Mouse (Mus musculus) midbrain, embryonic 12.5 days (tissue): ENCODE results near the gene Ttll1. TPM values are rescaled to one million over a fixed set of nuclear protein-coding genes. Genes with fewer than 3 reads are reported as not detected.
"Not testable (repeated sequence)": the region's sequence is repeated elsewhere in the genome, so short reads cannot be mapped to it uniquely, and the experiment has no call there.

ENCODE experiments used
- ATAC-seq: fragments of 200-750 bp; cut with Nextera tagmentation; 2 replicates; pipeline ENCODE4 v1.8.0; 2017; ENCODE audit warnings: low read depth, moderate TSS enrichment, moderate library complexity; ENCODE audit not compliant: low FRiP score
- H3K27ac ChIP-seq: fragments of 300-500 bp; sonication (generic); replicated peaks from 2 replicates; pipeline ENCODE4 v1.5.1; 2016; ENCODE audit warnings: mild to moderate bottlenecking
- H3K27me3 ChIP-seq: fragments of 300-500 bp; sonication (generic); 2 replicates; pipeline ENCODE4 v1.6.1; 2016; ENCODE audit warnings: mild to moderate bottlenecking
- H3K36me3 ChIP-seq: fragments of 300-500 bp; sonication (generic); 2 replicates; pipeline ENCODE4 v1.6.1; 2016
- H3K4me1 ChIP-seq: fragments of 300-500 bp; sonication (generic); 2 replicates; pipeline ENCODE4 v1.6.1; 2016
- H3K4me2 ChIP-seq: fragments of 300-500 bp; sonication (generic); replicated peaks from 2 replicates; pipeline ENCODE4 v1.6.1; 2016; ENCODE audit warnings: mild to moderate bottlenecking, moderate library complexity
- H3K4me3 ChIP-seq: fragments of 300-500 bp; sonication (generic); 2 replicates; pipeline ENCODE4 v1.5.1; 2016; ENCODE audit warnings: mild to moderate bottlenecking
- H3K9ac ChIP-seq: fragments of 300-500 bp; sonication (generic); replicated peaks from 2 replicates; pipeline ENCODE4 v1.6.1; 2016; ENCODE audit warnings: mild to moderate bottlenecking, moderate library complexity
- H3K9me3 ChIP-seq: fragments of 300-500 bp; sonication (generic); 2 replicates; pipeline ENCODE4 v1.6.1; 2016; ENCODE audit warnings: mild to moderate bottlenecking
- WGBS: fragments of 180-500 bp; shearing (Covaris S2); methylation state at CpG from one replicate; pipeline ENCODE4 v1.1.7; 2016; 5-methylcytosine and 5-hydroxymethylcytosine counted together
- polyA plus RNA-seq: library from polyadenylated mRNA; unstranded; fragments of >200 nt; fragmentation: Nextera tagmentation; extraction: Ambion mirVana; gene quantifications from 2 replicates; pipeline ENCODE4 v1.2.1, GENCODE M21; 2016

Ttll1 gene
- polyA plus RNA-seq, 1 experiment from 2014 or later: 63.2 TPM

GRCm38 (mm10) chr15:83462349-83462748 lies 48.3 kb downstream of the Ttll1 start:
- H3K4me2 ChIP-seq, H3K9ac ChIP-seq, ATAC-seq, H3K27ac ChIP-seq, H3K4me3 ChIP-seq, H3K4me1 ChIP-seq, H3K27me3 ChIP-seq, H3K9me3 ChIP-seq, H3K36me3 ChIP-seq: not testable (repeated sequence)
- 96% methylated on average over 8 of the region's 8 CpGs for WGBS

GRCm38 (mm10) chr15:83460891-83461290 lies 49.8 kb downstream of the Ttll1 start:
- Histone ChIP-seq H3K36me3 (no peaks in the 10 kb centered on the region), H3K4me2 (no peak overlapping the region), H3K4me1 (peaks cover 9% of the 10 kb centered on the region), H3K4me3 (no peak overlapping the region), H3K27ac (no peak overlapping the region), H3K9ac (no peak overlapping the region), H3K9me3 (no peaks in the 10 kb centered on the region), H3K27me3 (no peaks in the 10 kb centered on the region)
- 85% methylated on average over 3 of the region's 3 CpGs for WGBS
- no peak for ATAC-seq

DNA sequence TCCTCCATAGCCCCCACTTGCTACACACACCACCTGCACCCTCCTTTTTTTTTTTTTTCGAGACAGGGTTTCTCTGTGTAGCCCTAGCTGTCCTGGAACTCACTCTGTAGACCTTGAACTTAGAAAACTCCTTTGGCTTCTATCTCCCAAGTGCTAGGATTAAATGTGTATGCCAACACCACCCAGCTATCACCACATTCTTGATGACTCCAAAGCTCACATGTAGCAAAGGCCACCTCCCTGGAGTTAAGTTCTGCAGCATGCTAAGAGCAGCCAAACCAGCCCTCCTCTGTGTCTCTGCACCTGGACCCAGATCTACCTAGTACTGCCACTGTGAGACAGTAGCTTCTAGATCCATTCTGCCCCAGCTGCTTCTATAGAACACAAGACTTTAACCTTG lies 53.2 kb downstream of the Ttll1 start:
- no peak for ATAC-seq
- Histone ChIP-seq H3K36me3 (no peaks in the 10 kb centered on the region), H3K4me2 (no peak overlapping the region), H3K9ac (no peak overlapping the region), H3K4me3 (no peak overlapping the region), H3K27ac (no peak overlapping the region), H3K27me3 (no peaks in the 10 kb centered on the region), H3K9me3 (no peaks in the 10 kb centered on the region), H3K4me1 (no peaks in the 10 kb centered on the region)
- WGBS: 96% methylated on average over 1 of the region's 1 CpGs

GRCm38 (mm10) chr15:83455637-83456036 lies 55.1 kb downstream of the Ttll1 start:
- no peaks in the 10 kb centered on the region for H3K27me3 ChIP-seq
- ATAC-seq: no peak
- H3K4me1 ChIP-seq: no peaks in the 10 kb centered on the region
- H3K9ac ChIP-seq: no peak overlapping the region
- no peaks in the 10 kb centered on the region for H3K9me3 ChIP-seq
- 93% methylated on average over 5 of the region's 5 CpGs for WGBS
- H3K27ac ChIP-seq: no peak overlapping the region
- no peak overlapping the region for H3K4me2 ChIP-seq
- no peak overlapping the region for H3K4me3 ChIP-seq
- no peaks in the 10 kb centered on the region for H3K36me3 ChIP-seq

DNA sequence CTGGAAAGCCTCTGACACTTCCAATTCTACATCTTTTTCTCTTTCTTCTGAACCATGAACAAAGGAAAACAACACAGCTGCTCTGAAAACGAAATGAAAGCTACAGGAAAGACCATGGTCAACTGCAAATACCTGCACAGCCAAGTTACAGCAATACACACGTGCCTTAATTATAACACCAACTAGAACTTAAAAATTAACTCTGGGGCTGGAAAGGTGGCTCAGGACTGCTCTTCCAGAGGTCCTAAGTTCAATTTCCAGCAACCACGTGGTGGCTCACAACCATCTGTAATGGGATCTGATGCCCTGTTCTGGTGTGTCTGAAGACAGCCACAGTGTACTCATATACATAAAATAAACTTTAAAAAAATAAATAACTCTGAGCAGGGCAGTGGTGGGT lies 55.7 kb downstream of the Ttll1 start:
- Histone ChIP-seq H3K9ac (no peak overlapping the region), H3K4me1 (no peaks in the 10 kb centered on the region), H3K9me3 (no peaks in the 10 kb centered on the region), H3K27ac (no peak overlapping the region), H3K36me3 (no peaks in the 10 kb centered on the region), H3K4me2 (no peak overlapping the region), H3K4me3 (no peak overlapping the region), H3K27me3 (no peaks in the 10 kb centered on the region)
- no peak for ATAC-seq
- WGBS: 80% methylated on average over 3 of the region's 3 CpGs

- Histone ChIP-seq H3K27ac (no peak overlapping the region), H3K9me3 (no peaks in the 10 kb centered on the region), H3K4me1 (no peaks in the 10 kb centered on the region), H3K4me3 (no peak overlapping the region), H3K36me3 (no peaks in the 10 kb centered on the region), H3K9ac (no peak overlapping the region), H3K27me3 (no peaks in the 10 kb centered on the region), H3K4me2 (no peak overlapping the region)
- WGBS: 93% methylated on average over 7 of the region's 7 CpGs
- ATAC-seq: no peak
These were observed 56.3 kb downstream of the Ttll1 start for GRCm38 (mm10) chr15:83454419-83454818.

DNA sequence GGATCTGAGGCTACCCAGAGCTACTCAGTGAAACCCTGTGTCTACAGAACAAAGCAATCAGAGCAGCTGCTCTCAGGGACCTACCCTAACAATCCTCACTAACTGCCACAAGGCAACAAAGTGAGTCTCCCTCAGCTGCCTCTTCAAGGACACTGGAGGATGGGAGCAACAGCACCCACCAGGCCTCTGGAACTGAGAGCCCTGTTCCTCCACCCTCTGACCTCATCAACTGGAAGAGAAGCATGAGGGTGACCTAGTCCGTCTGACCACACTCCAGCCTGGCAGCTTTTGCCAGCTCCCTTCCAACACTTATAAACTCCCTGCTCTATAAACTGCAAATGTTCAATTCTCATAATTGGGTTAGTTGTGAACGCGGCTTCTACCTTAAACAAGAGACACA lies 56.8 kb downstream of the Ttll1 start:
- Histone ChIP-seq H3K4me1 (no peaks in the 10 kb centered on the region), H3K4me2 (no peak overlapping the region), H3K9ac (no peak overlapping the region), H3K4me3 (no peak overlapping the region), H3K9me3 (no peaks in the 10 kb centered on the region), H3K36me3 (no peaks in the 10 kb centered on the region), H3K27ac (no peak overlapping the region), H3K27me3 (no peaks in the 10 kb centered on the region)
- no peak for ATAC-seq
- WGBS: 84% methylated on average over 3 of the region's 3 CpGs

GRCm38 (mm10) chr15:83452219-83452760 lies 58.4 kb downstream of the Ttll1 start:
- 89% methylated on average over 7 of the region's 7 CpGs for WGBS
- H3K4me3 ChIP-seq: no peak overlapping the region

GRCm38 (mm10) chr15:83451621-83452210 lies 59.0 kb downstream of the Ttll1 start:
- H3K9me3 ChIP-seq: no peaks in the 10 kb centered on the region
- ATAC-seq: no peak
- no peak overlapping the region for H3K4me3 ChIP-seq
- no peak overlapping the region for H3K4me2 ChIP-seq
- H3K9ac ChIP-seq: no peak overlapping the region
- H3K36me3 ChIP-seq: no peaks in the 10 kb centered on the region
- 81% methylated on average over 7 of the region's 7 CpGs for WGBS
- H3K4me1 ChIP-seq: peaks cover 4% of the 10 kb centered on the region; the same call in 1 of the 2 replicates
- no peaks in the 10 kb centered on the region for H3K27me3 ChIP-seq
- no peak overlapping the region for H3K27ac ChIP-seq

More at GRCm38 (mm10) chr15:83452219-83452760, 58.4 kb downstream of the Ttll1 start:
- Histone ChIP-seq H3K27me3 (no peaks in the 10 kb centered on the region), H3K27ac (no peak overlapping the region), H3K36me3 (no peaks in the 10 kb centered on the region), H3K4me1 (peaks cover 4% of the 10 kb centered on the region; the same call in 1 of the 2 replicates), H3K9me3 (no peaks in the 10 kb centered on the region), H3K4me2 (no peak overlapping the region), H3K9ac (no peak overlapping the region)
- ATAC-seq: no peak

- Histone ChIP-seq H3K4me2 (no peak overlapping the region), H3K4me3 (no peak overlapping the region), H3K36me3 (no peaks in the 10 kb centered on the region), H3K27me3 (no peaks in the 10 kb centered on the region), H3K9me3 (no peaks in the 10 kb centered on the region), H3K9ac (no peak overlapping the region), H3K27ac (no peak overlapping the region), H3K4me1 (peaks cover 10% of the 10 kb centered on the region)
- ATAC-seq: no peak
- 91% methylated on average over 2 of the region's 2 CpGs for WGBS
These were observed 60.7 kb downstream of the Ttll1 start for GRCm38 (mm10) chr15:83450007-83450406.

- no peak overlapping the region for H3K9ac ChIP-seq
- no peak for ATAC-seq
These were observed 62.0 kb downstream of the Ttll1 start for GRCm38 (mm10) chr15:83448646-83449045.

DNA sequence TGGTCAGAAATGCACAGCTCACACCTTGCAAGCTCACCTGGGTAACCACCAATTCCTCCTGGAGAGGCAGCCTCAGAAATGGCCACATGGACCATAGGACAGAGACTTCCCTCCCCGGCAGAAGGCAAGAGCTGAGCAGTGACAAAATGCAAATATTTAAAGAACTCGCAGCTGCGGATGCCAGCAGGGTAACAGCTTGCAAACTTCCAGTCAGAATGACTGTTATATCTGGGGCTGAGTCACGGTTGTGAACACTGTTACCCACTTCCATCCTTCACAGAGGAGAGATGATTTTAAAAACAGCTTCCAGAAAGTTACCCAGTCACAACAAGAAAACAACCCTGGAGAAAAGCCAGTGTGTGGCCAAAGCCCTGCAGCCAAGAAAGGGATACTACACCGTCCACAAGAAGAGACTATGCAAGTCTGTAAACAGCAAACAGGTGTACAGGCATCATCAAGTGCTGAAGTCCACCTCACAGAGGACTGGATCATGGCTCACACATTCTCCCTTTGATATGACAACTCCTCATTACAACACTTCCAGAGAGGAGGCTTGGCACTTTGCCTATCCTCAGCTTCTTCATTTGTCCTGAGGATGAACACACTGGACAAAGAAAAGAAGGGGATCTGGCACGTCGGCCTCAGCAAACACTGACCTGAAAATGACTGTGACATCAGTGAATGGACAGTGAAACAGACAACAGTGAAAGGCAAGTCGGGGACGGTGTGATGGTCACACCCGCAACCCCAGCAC lies 62.7 kb downstream of the Ttll1 start:
- H3K4me3 ChIP-seq: no peak overlapping the region
- no peaks in the 10 kb centered on the region for H3K9me3 ChIP-seq
- WGBS: 61% methylated on average over 10 of the region's 10 CpGs
- no peak for ATAC-seq
- no peak overlapping the region for H3K4me2 ChIP-seq
- H3K9ac ChIP-seq: no peak overlapping the region
- H3K4me1 ChIP-seq: peaks cover 10% of the 10 kb centered on the region
- no peaks in the 10 kb centered on the region for H3K36me3 ChIP-seq
- H3K27me3 ChIP-seq: no peaks in the 10 kb centered on the region
- no peak overlapping the region for H3K27ac ChIP-seq

More at GRCm38 (mm10) chr15:83448646-83449045, 62.0 kb downstream of the Ttll1 start:
- 84% methylated on average over 5 of the region's 5 CpGs for WGBS
- peaks cover 10% of the 10 kb centered on the region for H3K4me1 ChIP-seq
- no peak overlapping the region for H3K4me2 ChIP-seq
- no peak overlapping the region for H3K27ac ChIP-seq
- no peak overlapping the region for H3K4me3 ChIP-seq
- H3K9me3 ChIP-seq: no peaks in the 10 kb centered on the region
- no peaks in the 10 kb centered on the region for H3K36me3 ChIP-seq
- H3K27me3 ChIP-seq: no peaks in the 10 kb centered on the region
